In genomic region chr17:24204846-24205245, GRCm38 (mm10) we compare ENCODE assay signal across 7 mouse cellular contexts. TPM values are rescaled to one million over a fixed set of nuclear protein-coding genes. Genes with fewer than 3 reads are reported as not detected.
DNase-seq lines count a peak whose midpoint lies in the region; ATAC-seq and TF ChIP-seq lines count a peak whose summit lies in the region.

No protein-coding gene starts in this region.

- TF ChIP-seq EP300 in heart, postnatal 0 days (IDR thresholded peaks at IDR 0.05; ENCODE audit: low read depth) = no peak

- peak overlapping the region; percentile 92 for H3K4me2 ChIP-seq in heart, postnatal 0 days (ENCODE audit: low read depth, low read length)
- H3K4me2 ChIP-seq in midbrain, embryonic 12.5 days (replicated peaks) = peak overlapping the region; percentile 86

- peaks cover 35% of the 10 kb centered on the region for H3K27me3 ChIP-seq in heart, postnatal 0 days (ENCODE audit: control insufficient read depth, insufficient read depth, low read length)
- H3K27me3 ChIP-seq in midbrain, embryonic 12.5 days = peaks cover 36% of the 10 kb centered on the region

- H3K4me3 ChIP-seq in brown adipose tissue, adult 24 weeks (ENCODE audit: insufficient read depth, low read depth, low read length) = peak overlapping the region; percentile 58
- H3K4me3 ChIP-seq in heart, postnatal 0 days (ENCODE audit: low read depth, low read length) = peak overlapping the region; percentile 70
- peak overlapping the region; percentile 71 for H3K4me3 ChIP-seq in midbrain, embryonic 12.5 days

- no peak for ATAC-seq in heart, postnatal 0 days (ENCODE audit: insufficient read depth, low read depth)
- no peak for ATAC-seq in midbrain, embryonic 12.5 days (ENCODE audit: low FRiP score, low read depth)

- H3K9me3 ChIP-seq in heart, postnatal 0 days (replicated peaks; ENCODE audit: control insufficient read depth, low read length) = no peaks in the 10 kb centered on the region
- no peaks in the 10 kb centered on the region for H3K9me3 ChIP-seq in midbrain, embryonic 12.5 days

- H3K4me1 ChIP-seq in brown adipose tissue, adult 24 weeks (ENCODE audit: control insufficient read depth, insufficient read depth, insufficient read length, low read length) = peaks cover 12% of the 10 kb centered on the region
- peaks cover 55% of the 10 kb centered on the region for H3K4me1 ChIP-seq in heart, postnatal 0 days (ENCODE audit: control insufficient read depth, insufficient read depth)
- H3K4me1 ChIP-seq in midbrain, embryonic 12.5 days = peaks cover 72% of the 10 kb centered on the region

- H3K27ac ChIP-seq in brown adipose tissue, adult 24 weeks (replicated peaks; ENCODE audit: low read depth, low read length) = no peak overlapping the region
- H3K27ac ChIP-seq in heart, postnatal 0 days (ENCODE audit: low read depth) = peak overlapping the region; percentile 11; the same call in 1 of the 2 replicates
- no peak overlapping the region; the same call in 1 of the 2 replicates for H3K27ac ChIP-seq in midbrain, embryonic 12.5 days (replicated peaks)

- peak; percentile 13 for DNase-seq in left cerebral cortex, postnatal 4 days
- no peak for DNase-seq in left cerebral cortex, postnatal 14 days (ENCODE audit: low spot score in 2 of 2)
- no peak for DNase-seq in heart, postnatal 0 days (ENCODE audit: low spot score)
- no peak for DNase-seq in urinary bladder, postnatal 4 days (ENCODE audit: low spot score in 2 of 2)
- DNase-seq in c-Kit-positive CD71-positive TER-119-positive erythroid progenitor cells, embryonic 14.5 days (ENCODE audit: low spot score) = no peak

- TF ChIP-seq CTCF in heart, postnatal 0 days (IDR thresholded peaks at IDR 0.05; ENCODE audit: low read depth) = no peak

- WGBS in heart, postnatal 0 days = 7% methylated on average over 7 of the region's 7 CpGs
- WGBS in midbrain, embryonic 12.5 days = 14% methylated on average over 7 of the region's 7 CpGs

- H3K36me3 ChIP-seq in heart, postnatal 0 days (replicated peaks; ENCODE audit: control insufficient read depth, insufficient read depth, low read length) = no peaks in the 10 kb centered on the region
- no peaks in the 10 kb centered on the region for H3K36me3 ChIP-seq in midbrain, embryonic 12.5 days

- intact Hi-C loops in left cerebral cortex, postnatal 4 days (cut with DNase I) = no loop called here
- intact Hi-C loops in left cerebral cortex, postnatal 14 days (cut with DNase I) = loop anchor here (5.0 kb wide), 1 partner anchor 38 kb away; the partner anchor contains the start of gene Atp6v0c

- H3K9ac ChIP-seq in heart, postnatal 0 days (replicated peaks; ENCODE audit: low read depth, low read length) = peak overlapping the region; percentile 45
- peak overlapping the region; percentile 70 for H3K9ac ChIP-seq in midbrain, embryonic 12.5 days (replicated peaks)

RNA-seq across cellular contexts. Expression of gene Tbc1d24, which starts 0.5 kb away (rescaled TPM):
- total RNA-seq in left cerebral cortex, postnatal 4 days (2021) = 10 to 100 TPM; 82.8 to 91.5 TPM
- total RNA-seq in left cerebral cortex, postnatal 14 days (2021) = 10 to 100 TPM; 71.1 to 72.5 TPM
- 2.7 and 7.0 TPM in 2 replicates for polyA plus RNA-seq in brown adipose tissue, adult 24 weeks (2012; ENCODE audit: insufficient read depth, insufficient read length, missing spikeins)
- 9.1 and 19.3 TPM in 2 replicates for total RNA-seq in heart, postnatal 0 days (2014; rRNA removed; ENCODE audit: low replicate concordance)
- 2.8 and 2.9 TPM in 2 replicates for polyA plus RNA-seq in heart, postnatal 0 days (2015; fragmentation: Nextera tagmentation; extraction: Ambion mirVana)
- 14.2 and 14.8 TPM in 2 replicates for polyA plus RNA-seq in midbrain, embryonic 12.5 days (2016; fragmentation: Nextera tagmentation; extraction: Ambion mirVana)

RNA-seq across cellular contexts. Expression of gene Ntn3, which starts 4.5 kb away (rescaled TPM):
- 10 to 100 TPM; 15.8 to 16.4 TPM for total RNA-seq in left cerebral cortex, postnatal 4 days (2021)
- 10 to 100 TPM; 11.0 to 12.6 TPM for total RNA-seq in left cerebral cortex, postnatal 14 days (2021)
- 0.52 and 1.6 TPM in 2 replicates for polyA plus RNA-seq in brown adipose tissue, adult 24 weeks (2012; ENCODE audit: insufficient read depth, insufficient read length, missing spikeins)
- total RNA-seq in heart, postnatal 0 days (2014; rRNA removed; ENCODE audit: low replicate concordance) = 5.1 and 7.3 TPM in 2 replicates
- polyA plus RNA-seq in heart, postnatal 0 days (2015; fragmentation: Nextera tagmentation; extraction: Ambion mirVana) = 0.59 and 0.74 TPM in 2 replicates
- polyA plus RNA-seq in midbrain, embryonic 12.5 days (2016; fragmentation: Nextera tagmentation; extraction: Ambion mirVana) = 6.9 and 7.0 TPM in 2 replicates

RNA-seq across cellular contexts. Expression of gene Tedc2, which starts 15.8 kb away (rescaled TPM):
- 10 to 100 TPM; 12.6 to 13.7 TPM for total RNA-seq in left cerebral cortex, postnatal 4 days (2021)
- total RNA-seq in left cerebral cortex, postnatal 14 days (2021) = 10 to 100 TPM in 1 of 2 experiments, 1 to 10 TPM in 1; 8.7 to 10.1 TPM
- polyA plus RNA-seq in brown adipose tissue, adult 24 weeks (2012; ENCODE audit: insufficient read depth, insufficient read length, missing spikeins) = 2.2 and 4.2 TPM in 2 replicates
- total RNA-seq in heart, postnatal 0 days (2014; rRNA removed; ENCODE audit: low replicate concordance) = 12.7 and 13.6 TPM in 2 replicates
- 3.1 and 4.2 TPM in 2 replicates for polyA plus RNA-seq in heart, postnatal 0 days (2015; fragmentation: Nextera tagmentation; extraction: Ambion mirVana)
- polyA plus RNA-seq in midbrain, embryonic 12.5 days (2016; fragmentation: Nextera tagmentation; extraction: Ambion mirVana) = 13.9 and 14.7 TPM in 2 replicates

RNA-seq across cellular contexts. Expression of gene Atp6v0c, which starts 35.3 kb away (rescaled TPM):
- 100 to 1,000 TPM; 770 to 834 TPM for total RNA-seq in left cerebral cortex, postnatal 4 days (2021)
- 1,000 to 10,000 TPM; 1,506 to 1,590 TPM for total RNA-seq in left cerebral cortex, postnatal 14 days (2021)
- polyA plus RNA-seq in brown adipose tissue, adult 24 weeks (2012; ENCODE audit: insufficient read depth, insufficient read length, missing spikeins) = 241 and 250 TPM in 2 replicates
- total RNA-seq in heart, postnatal 0 days (2014; rRNA removed; ENCODE audit: low replicate concordance) = 238 and 355 TPM in 2 replicates
- polyA plus RNA-seq in heart, postnatal 0 days (2015; fragmentation: Nextera tagmentation; extraction: Ambion mirVana) = 552 and 570 TPM in 2 replicates
- 512 and 518 TPM in 2 replicates for polyA plus RNA-seq in midbrain, embryonic 12.5 days (2016; fragmentation: Nextera tagmentation; extraction: Ambion mirVana)

RNA-seq across cellular contexts. Expression of gene Amdhd2, which starts 41.3 kb away (rescaled TPM):
- total RNA-seq in left cerebral cortex, postnatal 4 days (2021) = 10 to 100 TPM; 30.2 to 32.0 TPM
- 10 to 100 TPM; 32.4 to 36.1 TPM for total RNA-seq in left cerebral cortex, postnatal 14 days (2021)
- 13.4 and 16.2 TPM in 2 replicates for polyA plus RNA-seq in brown adipose tissue, adult 24 weeks (2012; ENCODE audit: insufficient read depth, insufficient read length, missing spikeins)
- 33.7 and 34.4 TPM in 2 replicates for total RNA-seq in heart, postnatal 0 days (2014; rRNA removed; ENCODE audit: low replicate concordance)
- 24.4 and 28.0 TPM in 2 replicates for polyA plus RNA-seq in heart, postnatal 0 days (2015; fragmentation: Nextera tagmentation; extraction: Ambion mirVana)
- 31.5 and 32.9 TPM in 2 replicates for polyA plus RNA-seq in midbrain, embryonic 12.5 days (2016; fragmentation: Nextera tagmentation; extraction: Ambion mirVana)
